Mouse (Mus musculus) large intestine, adult 2 months (tissue): ENCODE results near the gene Phospho2. TPM values are rescaled to one million over a fixed set of nuclear protein-coding genes. Genes with fewer than 3 reads are reported as not detected.
A peak's percentile ranks its signal among the peaks of the same experiment; 100 is the strongest.
"Not testable (repeated sequence)": the region's sequence is repeated elsewhere in the genome, so short reads cannot be mapped to it uniquely, and the experiment has no call there.

Source experiments
- DNase-seq: peaks from one replicate; pipeline ENCODE4 v3.0.0-alpha.2; 2012; ENCODE audit warnings: low read depth, low spot score
- WGBS: fragments of 180-500 bp; shearing (Covaris S2); methylation state at CpG from one replicate; pipeline ENCODE4 v1.1.7; 2018; 5-methylcytosine and 5-hydroxymethylcytosine counted together
- polyA plus RNA-seq: library from polyadenylated mRNA; depleted of rRNA; stranded (reverse); fragments of >200 nt; gene quantifications from 2 replicates; pipeline ENCODE4 v1.2.3, GENCODE M21; 2012; rRNA removed

Gene Phospho2
- polyA plus RNA-seq: 24.4 and 46.2 TPM in 2 replicates

DNA sequence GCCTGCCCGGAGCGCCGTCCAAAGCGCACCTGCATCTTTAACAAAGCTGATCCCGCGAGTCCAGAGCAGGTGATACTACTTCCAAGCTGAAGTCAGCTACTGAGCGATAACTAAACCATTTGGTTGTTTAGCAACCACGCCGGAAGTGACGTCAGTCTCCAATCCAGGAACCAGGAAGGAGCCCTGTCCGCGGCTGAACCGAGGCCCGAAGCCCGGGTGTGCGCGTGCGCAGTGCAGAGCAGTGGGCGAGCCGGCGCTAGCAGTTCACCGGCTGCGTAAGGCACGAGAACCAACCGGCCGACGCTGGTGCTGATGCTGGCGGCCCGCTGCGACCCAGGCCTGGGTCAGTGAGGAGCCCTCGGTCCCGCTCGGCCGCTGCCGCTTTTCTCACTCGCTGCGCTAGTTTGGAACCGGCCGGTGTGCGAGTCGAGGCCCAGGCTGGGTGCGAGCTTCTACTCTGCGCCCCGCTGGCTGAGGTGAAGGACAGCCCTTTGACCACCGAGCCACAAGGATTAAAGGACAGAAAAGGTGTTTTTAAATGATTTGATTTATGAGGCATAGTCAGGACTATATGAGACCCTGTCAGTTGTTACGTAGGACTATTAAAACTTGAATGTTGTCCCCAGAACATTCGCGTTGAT lies at the start of gene Phospho2, which contains the start of gene Ccdc173:
Phospho2 (plus strand) TSS at position 195 of the 641 bp plus-strand sequence.
Ccdc173 (minus strand) TSS at position 147 of the 641 bp plus-strand sequence.
- WGBS: under 1% methylated on average over 48 of the region's 48 CpGs
- peak; percentile 99 for DNase-seq

DNA sequence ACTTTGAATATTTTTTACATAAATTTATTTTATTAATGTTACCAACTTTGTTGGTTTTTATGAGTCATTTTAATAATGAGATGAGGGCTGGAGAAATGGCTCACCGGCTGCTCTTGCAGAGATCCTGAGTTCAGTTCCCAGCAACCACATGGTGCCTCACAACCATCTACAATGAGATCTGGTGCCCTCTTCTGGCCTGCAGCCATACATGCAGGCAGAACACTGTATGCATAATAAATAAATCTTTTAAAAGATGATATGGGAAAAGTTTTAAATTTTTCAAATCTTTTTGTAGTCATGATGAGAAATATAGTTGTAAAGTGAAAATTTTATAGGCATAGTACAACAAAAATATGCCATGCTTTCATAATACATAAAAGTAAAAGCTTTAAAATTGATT lies 44.3 kb upstream of the Phospho2 start:
- 83% methylated on average over 1 of the region's 1 CpGs for WGBS
- DNase-seq: no peak

DNA sequence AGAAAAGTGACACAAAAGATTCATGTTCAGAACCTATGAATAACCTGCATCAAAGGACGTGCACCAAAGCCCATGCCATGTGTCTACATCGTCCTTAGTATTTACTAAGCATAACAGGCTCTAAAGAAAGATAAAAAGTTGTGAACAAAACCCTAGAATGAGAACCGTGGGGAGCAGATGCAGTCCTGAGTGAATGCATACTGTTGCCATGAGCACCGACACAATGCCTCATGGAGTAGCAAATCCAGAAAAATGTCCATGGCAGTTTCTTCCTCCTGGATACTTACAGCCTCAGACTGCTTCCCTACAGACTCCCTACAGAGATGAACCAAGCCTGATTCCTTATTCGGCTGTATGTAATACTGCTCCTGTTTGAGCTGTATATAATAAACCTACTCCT lies 28.4 kb upstream of the Phospho2 start:
- no peak for DNase-seq
- WGBS: 84% methylated on average over 5 of the region's 5 CpGs

DNA sequence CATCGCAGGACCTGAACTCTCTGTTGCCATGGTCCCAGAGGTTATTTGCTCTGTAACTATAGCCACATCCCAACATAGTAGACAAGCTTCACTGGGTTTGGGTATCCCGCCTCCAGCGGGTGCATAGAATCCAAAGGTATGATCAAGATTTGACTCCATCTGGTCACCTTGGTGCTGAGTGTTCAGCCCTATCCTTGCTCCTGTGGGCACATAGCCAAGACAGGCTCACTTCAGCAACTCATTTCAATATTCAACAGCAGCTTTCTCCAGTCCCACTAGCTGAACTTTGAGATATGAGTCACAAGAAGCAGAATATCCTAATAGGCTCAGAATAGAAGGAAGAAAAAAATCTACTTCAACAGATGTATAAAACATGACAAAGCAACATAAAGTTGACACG lies 26.1 kb upstream of the Phospho2 start:
- 79% methylated on average over 4 of the region's 4 CpGs for WGBS
- DNase-seq: no peak

DNA sequence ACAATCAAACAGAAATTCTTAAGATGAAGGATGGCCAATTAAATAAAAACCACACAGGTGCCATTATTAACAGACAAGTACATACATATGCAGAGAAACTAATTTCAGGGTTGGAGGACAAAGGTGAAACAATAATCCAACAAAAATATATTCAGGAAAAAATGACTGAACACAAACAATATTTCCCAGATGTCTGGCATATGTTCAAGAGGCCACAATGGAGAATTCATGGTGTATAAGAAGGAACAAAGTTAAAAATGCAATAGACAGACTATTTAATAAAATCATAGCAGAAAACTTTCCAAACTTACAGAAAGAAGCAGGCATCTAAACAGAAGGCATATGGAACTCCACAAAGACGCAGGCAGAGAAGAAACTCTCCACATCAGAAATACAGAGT lies 24.7 kb upstream of the Phospho2 start:
- DNase-seq: no peak
- WGBS: 81% methylated on average over 1 of the region's 1 CpGs

DNA sequence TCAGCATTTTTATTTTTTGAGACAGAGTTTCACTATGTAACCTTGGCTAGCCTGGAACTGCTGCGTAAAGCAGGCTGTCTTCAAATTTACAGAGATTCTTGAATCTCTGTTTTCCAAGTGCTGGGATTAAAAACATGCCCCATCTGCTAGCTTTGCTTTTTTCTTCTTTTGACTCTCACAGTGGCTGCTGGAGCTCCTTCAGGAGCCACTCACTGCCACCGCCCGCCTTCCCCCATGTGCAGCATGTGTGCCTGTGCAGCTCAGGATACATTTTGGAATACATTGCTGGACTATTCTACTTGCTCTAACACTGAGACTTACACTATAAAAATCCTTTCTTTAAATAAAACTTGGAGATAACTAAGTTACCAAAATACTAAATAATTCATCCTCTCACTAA lies 16.1 kb upstream of the Phospho2 start:
- 92% methylated on average over 3 of the region's 3 CpGs for WGBS
- no peak for DNase-seq

DNA sequence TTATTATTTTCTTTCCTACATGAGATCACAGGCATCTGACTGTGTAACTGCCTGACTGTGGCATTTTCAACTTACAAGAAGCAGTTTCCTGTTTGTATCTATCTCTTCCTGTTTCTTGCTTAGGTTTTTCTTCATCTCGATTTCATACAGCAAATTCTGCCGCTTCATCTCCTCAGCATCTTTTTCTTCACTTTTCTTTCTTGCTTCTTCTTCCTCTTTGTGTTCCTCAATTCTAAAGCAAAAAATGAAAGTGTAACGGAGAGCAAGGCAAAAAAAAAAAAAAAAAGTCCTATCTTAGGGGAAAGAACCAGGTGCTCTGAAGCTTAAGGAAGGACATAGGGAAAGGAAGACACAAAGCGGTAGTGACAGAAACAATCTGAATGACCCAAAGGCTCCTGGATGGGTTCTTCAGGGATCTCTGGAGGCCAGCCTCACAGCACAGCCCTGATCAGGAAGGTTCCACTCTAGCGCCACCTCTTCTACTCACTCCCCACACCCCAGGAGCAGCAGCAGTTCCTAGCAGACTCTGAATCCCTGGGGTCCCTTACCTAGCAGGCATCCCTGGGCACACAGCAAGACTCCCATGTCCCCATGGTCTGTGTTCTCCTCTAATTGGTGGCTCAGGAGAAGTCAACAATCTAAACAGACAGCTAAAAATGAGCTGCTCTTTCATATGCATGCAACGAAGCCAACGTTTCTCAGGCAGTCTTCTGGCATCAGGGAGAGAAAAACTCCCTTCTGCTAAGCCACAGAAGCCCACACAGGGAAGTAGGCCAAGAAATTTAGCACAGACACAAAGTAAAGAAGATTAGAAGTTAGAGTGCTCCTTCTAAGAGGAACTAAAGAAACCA lies 11.2 kb upstream of the Phospho2 start:
- WGBS: 68% methylated on average over 7 of the region's 7 CpGs
- DNase-seq: no peak

DNA sequence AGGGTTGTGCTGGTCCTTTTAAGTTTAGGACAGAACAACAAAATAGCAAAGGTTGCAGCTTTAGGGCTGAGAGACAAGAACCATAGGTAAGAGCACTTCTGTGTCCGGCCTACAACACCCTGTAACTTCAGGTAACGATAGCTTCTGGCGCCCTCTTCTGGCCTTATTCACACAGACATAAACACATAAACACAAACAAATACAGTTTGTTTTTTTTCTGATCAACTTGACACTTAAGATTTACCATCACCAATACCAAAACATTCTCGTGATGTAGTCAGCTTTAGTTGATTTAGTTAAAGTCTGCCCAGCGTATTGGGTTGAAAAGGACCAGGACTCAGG lies 10.6 kb upstream of the Phospho2 start:
- WGBS: 50% methylated on average over 5 of the region's 5 CpGs
- DNase-seq: no peak

DNA sequence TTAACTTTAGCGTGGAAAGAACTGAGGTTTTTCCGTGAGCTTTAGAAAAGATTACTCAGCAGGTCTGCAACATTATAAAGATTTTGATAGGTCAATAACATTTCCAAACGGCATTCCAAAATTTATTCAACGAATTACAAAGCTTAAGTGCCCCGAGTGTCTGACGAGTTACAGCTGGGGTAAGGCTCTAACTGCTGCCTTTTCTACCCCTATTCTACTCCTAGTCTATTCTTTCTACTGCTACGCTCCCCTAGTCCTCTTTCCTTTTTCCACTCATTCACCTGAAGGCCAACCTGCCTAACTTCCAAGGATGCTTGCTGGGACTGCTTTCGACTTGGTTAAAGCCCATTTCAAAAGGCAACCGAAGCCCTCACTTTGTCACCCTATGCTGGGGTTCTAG lies 449 bp upstream of the Phospho2 start:
- WGBS: 9% methylated on average over 9 of the region's 9 CpGs
- no peak for DNase-seq

DNA sequence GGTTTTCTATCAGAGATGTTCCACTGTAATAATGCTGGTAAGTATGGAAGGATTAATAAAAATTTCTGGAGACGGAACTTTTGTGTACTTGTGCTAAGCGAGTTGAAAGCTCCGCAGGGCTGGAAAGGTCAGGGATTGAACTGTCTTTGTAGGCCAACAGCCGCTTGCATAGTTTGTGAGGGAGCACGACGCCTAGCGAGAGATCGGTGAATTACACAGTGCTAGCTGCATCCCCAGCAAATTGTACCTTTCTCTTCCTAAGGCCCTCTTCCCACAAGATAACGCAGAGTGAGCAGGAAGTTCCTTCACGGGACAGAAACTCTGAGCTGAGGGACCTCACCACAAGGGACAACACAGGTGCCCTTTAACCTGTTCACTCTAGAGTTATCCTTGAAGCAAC lies 862 bp downstream of the Phospho2 start:
- 2% methylated on average over 10 of the region's 10 CpGs for WGBS
- peak; percentile 82 for DNase-seq

DNA sequence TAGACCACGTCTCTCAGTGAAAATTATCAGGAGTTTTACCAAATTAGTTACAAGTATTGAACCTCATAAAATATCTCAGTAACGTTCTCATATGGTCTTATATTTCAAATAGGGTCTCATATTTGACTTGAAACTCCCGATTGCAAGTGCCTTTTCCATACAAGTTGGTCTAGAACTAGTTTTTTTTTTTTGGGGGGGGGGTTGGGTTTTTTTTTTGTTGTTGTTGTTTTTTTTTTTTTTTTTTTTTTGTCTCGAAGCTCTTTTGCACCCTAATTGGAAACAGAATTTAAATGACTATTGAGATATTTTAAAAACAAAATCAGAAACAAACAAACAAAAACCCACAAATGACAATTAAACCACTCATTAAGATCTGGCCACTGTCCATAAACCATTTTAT lies 1.3 kb downstream of the Phospho2 start:
- WGBS: 56% methylated on average over 4 of the region's 4 CpGs
- DNase-seq: no peak

DNA sequence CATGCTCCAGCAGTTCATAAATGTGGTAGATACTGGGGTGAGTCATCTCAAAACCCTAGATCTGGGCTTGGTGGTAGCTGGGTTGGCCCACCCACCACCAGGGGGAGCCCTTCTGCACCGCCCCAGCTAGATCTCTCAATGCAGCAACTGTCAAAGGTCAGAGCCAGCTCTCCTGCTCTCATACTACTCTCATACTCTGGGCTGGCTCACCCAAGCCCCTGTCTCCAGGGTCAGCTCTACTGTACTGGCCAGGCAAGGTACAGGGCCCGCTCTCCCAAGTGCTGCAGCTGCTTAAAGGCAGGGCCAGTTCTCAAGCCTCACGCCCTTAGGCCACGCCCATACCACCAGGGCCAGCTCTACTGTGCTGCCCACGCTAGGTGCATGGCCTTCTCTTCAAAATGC lies 13.5 kb downstream of the Phospho2 start:
- 29% methylated on average over 5 of the region's 5 CpGs for WGBS
- DNase-seq: no peak

DNA sequence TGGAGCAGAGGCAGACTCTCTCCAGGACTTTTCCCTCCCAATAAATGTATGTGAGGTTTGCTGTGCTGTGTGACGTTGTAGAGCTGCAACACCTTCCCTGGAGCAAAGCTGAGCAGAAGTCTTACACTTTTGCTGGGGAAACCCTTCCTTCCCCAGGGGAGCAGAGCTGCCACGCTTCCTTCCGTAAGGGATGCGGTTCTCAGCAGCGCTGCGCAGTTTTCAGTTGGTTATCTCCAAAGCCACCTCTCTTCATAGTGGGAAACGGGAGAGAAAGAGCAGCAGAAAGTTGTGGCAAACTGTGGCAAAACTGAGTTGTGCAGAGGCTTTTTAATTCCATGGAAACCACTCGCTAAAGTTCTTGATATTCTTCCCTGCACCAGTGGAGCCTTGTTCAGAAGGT lies 14.3 kb downstream of the Phospho2 start:
- 92% methylated on average over 8 of the region's 8 CpGs for WGBS
- no peak for DNase-seq

DNA sequence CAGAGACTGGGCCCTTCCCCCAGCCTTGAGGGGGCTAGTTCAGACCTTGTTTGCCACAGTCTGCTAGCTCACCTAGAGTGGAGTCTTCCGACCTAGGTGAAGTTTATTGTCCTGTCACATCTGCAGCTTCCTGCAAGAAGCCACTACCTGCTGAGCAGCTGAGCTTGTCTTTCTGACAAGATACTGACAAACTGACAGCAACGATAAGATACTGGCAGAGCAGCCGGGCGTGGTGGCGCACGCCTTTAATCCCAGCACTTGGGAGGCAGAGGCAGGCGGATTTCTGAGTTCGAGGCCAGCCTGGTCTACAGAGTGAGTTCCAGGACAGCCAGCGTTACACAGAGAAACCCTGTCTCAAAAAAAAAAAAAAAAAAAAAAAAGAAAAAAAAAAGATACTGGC lies 15.2 kb downstream of the Phospho2 start:
- DNase-seq: not testable (repeated sequence)
- 80% methylated on average over 9 of the region's 9 CpGs for WGBS

DNA sequence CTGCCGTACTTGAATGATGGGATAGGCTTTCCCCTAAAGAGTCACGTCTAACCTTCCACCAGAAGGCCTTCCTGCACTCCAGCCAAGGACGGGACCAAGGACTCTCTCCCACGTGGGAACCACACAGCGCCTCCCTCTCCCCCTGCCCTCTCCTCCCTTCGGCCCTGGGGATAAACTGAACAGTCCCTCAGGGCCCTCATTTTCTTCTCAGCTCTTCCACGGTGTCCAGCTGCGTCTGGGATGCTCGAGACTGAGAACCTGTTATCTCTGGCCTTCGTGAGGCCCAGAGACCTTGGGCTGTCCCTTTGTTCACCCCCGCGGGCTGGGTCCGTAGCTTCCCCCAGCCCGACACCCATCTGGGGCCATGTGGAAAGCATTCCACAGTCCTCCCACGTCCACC lies 20.7 kb downstream of the Phospho2 start:
- DNase-seq: no peak
- 72% methylated on average over 15 of the region's 15 CpGs for WGBS

DNA sequence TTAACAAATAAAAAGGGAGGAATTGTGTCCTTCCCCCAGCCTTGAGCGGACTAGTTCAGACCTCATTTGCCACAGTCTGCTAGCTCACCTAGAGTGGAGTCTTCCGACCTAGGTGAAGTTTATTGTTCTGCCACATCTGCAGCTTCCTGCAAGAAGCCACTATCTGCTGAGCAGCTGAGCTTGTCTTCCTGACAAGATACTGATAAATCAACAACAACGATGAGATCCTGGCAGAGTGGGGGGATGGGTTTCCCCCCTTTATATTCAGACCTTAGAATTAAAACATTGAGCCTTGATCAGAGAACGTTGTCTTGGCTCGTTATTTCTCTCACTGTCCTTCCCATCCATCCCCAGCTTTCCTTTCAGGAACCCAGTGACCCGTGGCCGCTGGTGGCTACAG lies 21.9 kb downstream of the Phospho2 start:
- 67% methylated on average over 7 of the region's 7 CpGs for WGBS
- not testable (repeated sequence) for DNase-seq

DNA sequence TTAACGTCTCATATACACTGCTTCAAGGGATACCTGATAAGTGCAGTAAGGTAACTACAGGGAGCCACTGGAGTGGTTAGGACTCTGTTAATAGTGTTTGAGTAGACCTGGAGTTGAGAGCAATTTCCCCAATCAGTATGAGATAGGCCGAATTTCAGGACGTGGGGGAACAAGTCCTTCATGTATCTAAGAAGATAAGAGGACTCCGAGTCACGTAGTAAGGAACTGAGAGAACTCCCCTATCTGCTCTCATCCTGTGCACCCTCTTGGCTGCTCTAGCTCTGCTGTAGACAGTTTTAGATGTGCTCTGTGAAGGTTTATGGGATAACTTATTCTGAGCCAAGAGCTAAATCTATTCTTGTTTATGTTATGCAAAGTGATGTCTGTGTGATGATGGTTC lies 27.2 kb downstream of the Phospho2 start:
- WGBS: 24% methylated on average over 5 of the region's 5 CpGs
- DNase-seq: no peak

DNA sequence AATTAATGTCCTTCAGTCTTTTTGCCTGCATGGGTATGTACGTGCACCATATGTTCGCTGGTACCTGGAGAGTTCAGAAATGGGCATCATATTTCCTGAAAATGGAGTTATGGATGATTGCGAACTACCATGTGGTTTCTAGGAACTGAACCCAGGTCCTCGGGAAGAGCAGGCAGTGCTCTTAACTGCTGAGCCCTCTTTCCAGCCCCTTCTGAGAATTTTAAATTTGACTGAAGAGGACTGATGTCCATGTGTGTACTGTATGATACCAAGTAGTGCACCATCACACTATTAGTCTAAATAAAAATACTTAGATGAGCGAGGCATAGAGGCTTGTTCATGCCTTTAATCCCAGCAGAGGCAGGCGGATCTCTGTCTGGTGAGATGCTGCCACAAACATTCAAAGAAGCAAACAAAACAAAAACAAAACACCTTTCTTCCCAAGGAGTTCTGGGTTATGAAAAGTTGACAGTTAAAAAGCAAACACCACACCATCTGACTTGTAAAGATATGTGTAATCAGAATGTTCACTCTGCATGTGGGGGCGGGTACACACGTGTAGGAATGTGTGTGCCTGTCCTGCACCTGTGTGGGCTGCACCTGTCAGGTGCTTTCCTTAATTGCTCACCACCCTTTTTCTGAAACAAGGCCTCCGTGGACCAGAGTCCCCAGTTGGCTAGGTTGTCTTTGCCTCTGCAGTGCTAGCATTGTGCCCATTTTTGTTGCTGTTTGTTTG lies 29.1 kb downstream of the Phospho2 start:
- DNase-seq: no peak
- 63% methylated on average over 9 of the region's 9 CpGs for WGBS

DNA sequence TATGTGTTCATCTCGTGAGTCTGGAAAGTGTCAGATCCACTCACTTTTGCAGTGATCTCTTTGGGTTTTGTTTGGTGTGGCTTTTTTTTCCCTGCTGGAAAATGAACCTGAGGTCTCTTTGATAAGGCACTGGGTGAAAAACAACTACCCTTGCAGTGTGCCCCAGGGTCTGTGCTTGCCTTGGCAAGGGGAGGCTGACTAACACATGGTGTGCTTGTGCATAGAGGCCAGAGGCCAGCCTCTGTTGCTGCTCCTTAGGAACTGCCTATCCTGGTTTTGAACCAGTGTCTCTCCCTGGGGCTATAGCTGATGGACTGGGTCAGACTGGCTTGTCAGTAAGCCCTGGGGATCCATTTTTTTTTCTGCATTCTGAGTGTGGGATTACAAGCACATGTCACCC lies 30.8 kb downstream of the Phospho2 start:
- no peak for DNase-seq
- WGBS: 55% methylated on average over 1 of the region's 1 CpGs

DNA sequence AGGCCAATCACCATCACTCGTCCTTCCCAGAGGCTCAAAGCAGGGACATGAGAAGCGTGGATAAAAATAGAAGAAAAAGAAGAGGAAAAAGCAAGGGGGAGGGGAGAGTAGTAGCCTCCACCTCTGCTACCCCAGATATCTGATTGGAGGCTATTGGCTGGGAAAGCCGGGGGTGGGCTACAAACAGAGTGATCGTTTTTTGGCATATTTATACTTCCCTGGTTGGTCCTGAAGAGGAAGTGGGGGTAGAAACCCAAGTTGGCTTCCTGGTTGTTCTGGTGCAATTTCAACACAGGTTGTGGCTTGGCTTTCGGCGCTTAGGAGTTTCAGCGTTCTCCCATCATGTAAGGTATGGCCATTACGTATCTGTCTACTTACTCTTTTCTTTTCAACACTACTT lies 32.3 kb downstream of the Phospho2 start, which contains the start of gene Klhl23:
Klhl23 (plus strand) TSS at position 234 of the 400 bp plus-strand sequence.
- no peak for DNase-seq
- WGBS: 14% methylated on average over 8 of the region's 8 CpGs
